Mouse (Mus musculus) bone marrow macrophage, adult 2 months (primary cell): Measurements from ENCODE around the gene Kncn. TPM values are rescaled to one million over a fixed set of nuclear protein-coding genes. Genes with fewer than 3 reads are reported as not detected.
A peak's percentile ranks its signal among the peaks of the same experiment; 100 is the strongest.

Source experiments
- H3K27ac ChIP-seq: 2 replicates; pipeline ENCODE4 v1.5.1; 2012; ENCODE audit warnings: low read depth, low read length; ENCODE audit not compliant: insufficient read depth
- H3K4me1 ChIP-seq: 2 replicates; pipeline ENCODE4 v1.6.1; 2012; ENCODE audit warnings: low read length; ENCODE audit not compliant: control insufficient read depth, insufficient read depth
- H3K4me3 ChIP-seq: 2 replicates; pipeline ENCODE4 v1.5.1; 2012; ENCODE audit warnings: mild to moderate bottlenecking, low read length, moderate library complexity; ENCODE audit not compliant: insufficient read depth
- CTCF ChIP-seq: IDR thresholded peaks from 2 replicates; pipeline ENCODE4 v1.5.1; 2012; ENCODE audit warnings: low read depth, mild to moderate bottlenecking, low read length, moderate library complexity
- POLR2A ChIP-seq: IDR thresholded peaks from 2 replicates; pipeline ENCODE4 v1.6.1; 2012; ENCODE audit warnings: mild to moderate bottlenecking, low read depth, low read length, borderline replicate concordance
- polyA plus RNA-seq: library from polyadenylated mRNA; stranded (reverse); fragments of >200 nt; gene quantifications from 2 replicates; pipeline ENCODE4 v1.2.4, GENCODE M21; 2012; ENCODE audit not compliant: missing spikeins, insufficient read depth, insufficient read length

The Kncn gene
- polyA plus RNA-seq, 1 experiment: not detected

DNA sequence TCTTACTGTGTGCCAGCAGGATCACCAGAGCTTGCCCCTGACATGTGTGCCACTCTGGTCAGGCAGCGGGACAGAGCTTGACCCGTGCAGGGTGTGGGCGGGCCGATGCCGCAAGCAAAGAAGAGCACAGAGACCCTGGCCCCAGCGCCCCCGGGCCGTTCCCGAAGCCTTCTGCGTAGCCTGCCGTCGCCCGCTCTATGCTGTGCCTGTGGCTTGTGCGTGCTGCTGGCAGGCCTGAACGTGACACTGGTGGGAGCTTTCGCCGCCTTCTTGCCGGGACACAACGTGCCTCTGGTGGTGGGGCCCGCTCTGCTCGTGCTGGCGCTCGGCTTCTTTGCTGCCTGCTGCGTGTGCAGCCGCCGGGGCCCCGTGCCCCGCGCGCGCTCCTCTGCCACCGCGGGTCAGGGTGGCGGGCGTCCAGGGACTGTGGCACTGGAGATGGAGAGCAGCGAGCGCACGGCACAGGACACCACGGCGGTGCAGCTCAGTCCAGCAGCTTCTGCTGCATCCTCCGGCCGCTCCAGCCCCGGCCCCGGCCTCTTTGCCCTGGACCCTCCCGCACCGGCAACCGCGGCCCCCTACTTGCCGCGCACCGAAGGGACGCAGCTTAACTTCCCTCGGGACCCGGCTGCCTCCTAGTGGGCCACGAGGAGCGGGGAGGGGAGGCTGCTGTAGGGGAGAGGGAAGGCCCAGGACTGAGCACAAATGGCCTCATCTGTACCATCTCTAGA, 13.9 kb downstream of the Kncn start:
- Histone ChIP-seq H3K4me3 (peak overlapping the region; percentile 3; the same call in 1 of the 2 replicates), H3K27ac (no peak overlapping the region), H3K4me1 (no peaks in the 10 kb centered on the region)
- no peak for TF ChIP-seq POLR2A
- no peak for TF ChIP-seq CTCF

- Histone ChIP-seq H3K4me1 (no peaks in the 10 kb centered on the region), H3K4me3 (no peak overlapping the region), H3K27ac (no peak overlapping the region)
- TF ChIP-seq POLR2A: no peak
- TF ChIP-seq CTCF: peak; percentile 64
Measured at GRCm38 (mm10) chr4:115902816-115903215, 18.6 kb downstream of the Kncn start.

DNA sequence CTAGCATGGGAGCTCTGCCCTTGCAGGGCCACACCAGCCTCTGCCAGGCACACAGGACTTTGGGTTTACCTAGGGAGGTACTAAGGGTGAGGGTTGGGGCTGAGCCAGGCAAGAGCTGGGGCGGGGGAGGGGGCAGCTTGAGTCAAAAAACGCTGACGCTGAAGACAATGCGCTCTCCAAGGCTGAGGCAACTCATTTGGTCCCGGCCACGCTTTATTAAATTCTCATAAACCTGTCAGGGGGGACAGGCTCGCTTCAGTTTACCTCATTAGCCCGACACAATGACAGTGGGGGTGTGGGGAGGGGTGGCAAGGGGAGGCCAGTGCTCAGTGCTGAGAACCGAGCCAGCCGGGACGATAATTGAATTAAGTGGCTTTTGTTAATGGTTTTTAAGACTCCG, 20.2 kb downstream of the Kncn start:
- no peak for TF ChIP-seq CTCF
- TF ChIP-seq POLR2A: no peak
- H3K4me3 ChIP-seq: no peak overlapping the region
- no peak overlapping the region for H3K27ac ChIP-seq
- H3K4me1 ChIP-seq: no peaks in the 10 kb centered on the region

- TF ChIP-seq CTCF (no peak), POLR2A (no peak)
Measured at GRCm38 (mm10) chr4:115905701-115906100, 21.5 kb downstream of the Kncn start.

DNA sequence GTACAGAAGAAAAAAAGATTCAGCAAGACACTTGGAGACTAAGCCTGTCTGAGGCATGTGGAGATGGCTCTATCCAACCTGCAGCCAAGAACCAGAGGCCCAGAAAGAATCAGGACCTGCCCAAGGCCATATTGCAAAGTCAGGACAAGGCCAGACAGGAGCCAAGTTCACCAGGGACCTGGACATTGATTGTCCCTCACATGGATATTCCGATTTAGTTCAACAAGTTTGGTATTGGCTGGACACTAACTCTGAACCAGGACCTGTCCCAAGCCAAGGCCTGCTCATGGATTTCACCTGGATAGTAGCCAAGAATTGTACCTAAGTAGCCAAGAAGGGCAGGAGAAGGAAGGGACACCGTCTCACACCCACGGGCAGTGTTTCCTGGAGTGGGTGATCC, 22.6 kb downstream of the Kncn start:
- Histone ChIP-seq H3K4me1 (no peaks in the 10 kb centered on the region), H3K27ac (no peak overlapping the region), H3K4me3 (no peak overlapping the region)
- TF ChIP-seq POLR2A (no peak), CTCF (no peak)

More at GRCm38 (mm10) chr4:115905701-115906100, 21.5 kb downstream of the Kncn start:
- H3K4me3 ChIP-seq: no peak overlapping the region
- no peaks in the 10 kb centered on the region for H3K4me1 ChIP-seq
- H3K27ac ChIP-seq: no peak overlapping the region

GRCm38 (mm10) chr4:115907994-115908393, 23.8 kb downstream of the Kncn start:
- H3K4me1 ChIP-seq: no peaks in the 10 kb centered on the region
- no peak overlapping the region for H3K27ac ChIP-seq
- TF ChIP-seq POLR2A (no peak), CTCF (no peak)
- H3K4me3 ChIP-seq: no peak overlapping the region

DNA sequence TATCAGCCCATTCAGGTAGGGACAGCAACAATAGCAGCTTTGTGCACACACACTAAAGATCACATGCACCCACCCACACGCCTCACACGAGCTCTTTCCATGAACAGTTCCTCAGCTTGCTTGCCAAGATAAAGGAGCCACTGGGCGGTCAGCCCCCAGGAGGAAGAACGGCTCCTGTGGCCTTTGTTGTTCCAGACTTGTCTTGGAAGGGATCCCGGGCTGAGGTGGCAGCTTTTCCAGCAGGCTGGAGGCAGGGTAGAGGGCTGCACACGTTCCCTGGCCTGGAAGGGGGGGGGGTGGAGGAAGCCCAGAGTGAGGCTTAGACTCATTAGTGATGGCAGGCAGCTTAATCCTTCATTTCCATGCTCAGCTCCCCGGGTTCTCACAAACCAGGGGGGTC, 24.4 kb downstream of the Kncn start:
- Histone ChIP-seq H3K4me1 (no peaks in the 10 kb centered on the region), H3K4me3 (no peak overlapping the region)
- TF ChIP-seq CTCF: no peak
- TF ChIP-seq POLR2A: no peak

DNA sequence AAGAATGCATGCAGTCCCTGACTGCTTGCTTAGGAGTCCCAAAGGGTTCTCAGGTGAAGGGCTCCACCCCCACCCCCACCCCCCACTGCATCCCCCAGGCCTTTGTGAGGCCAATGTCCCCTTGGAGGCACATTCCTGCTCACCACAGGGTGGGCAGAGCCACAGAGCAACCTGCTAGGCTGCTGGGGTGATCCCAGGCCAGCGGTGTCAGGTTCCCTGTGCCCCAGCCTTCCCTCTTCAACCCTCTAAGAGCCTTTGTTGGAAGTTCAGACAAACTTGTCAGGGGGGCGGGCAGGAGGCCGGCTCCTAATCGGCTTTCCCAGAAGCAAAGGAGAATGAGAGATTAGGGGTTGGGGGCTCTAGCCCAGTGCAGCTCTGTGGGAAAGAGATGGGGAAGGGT, 27.4 kb downstream of the Kncn start:
- no peaks in the 10 kb centered on the region for H3K4me1 ChIP-seq
- TF ChIP-seq CTCF (no peak), POLR2A (no peak)
- H3K27ac ChIP-seq: no peak overlapping the region
- no peak overlapping the region for H3K4me3 ChIP-seq

More for the DNA sequence above, 24.4 kb downstream of the Kncn start:
- H3K27ac ChIP-seq: no peak overlapping the region

GRCm38 (mm10) chr4:115919911-115920310, 35.7 kb downstream of the Kncn start:
- no peak overlapping the region for H3K4me3 ChIP-seq
- H3K27ac ChIP-seq: no peak overlapping the region
- TF ChIP-seq CTCF: no peak
- TF ChIP-seq POLR2A: no peak
- H3K4me1 ChIP-seq: no peaks in the 10 kb centered on the region

GRCm38 (mm10) chr4:115922688-115923087, 38.5 kb downstream of the Kncn start:
- no peak overlapping the region for H3K27ac ChIP-seq
- no peak overlapping the region for H3K4me3 ChIP-seq
- no peak for TF ChIP-seq CTCF
- TF ChIP-seq POLR2A: no peak
- H3K4me1 ChIP-seq: no peaks in the 10 kb centered on the region
